Mouse (Mus musculus): ENCODE results near the gene Popdc3. TPM values are rescaled to one million over a fixed set of nuclear protein-coding genes. Genes with fewer than 3 reads are reported as not detected.

Gene Popdc3
- total and polyA plus RNA-seq, 3 experiments: not detected

GRCm38 (mm10) chr10:45285651-45286050, 107.8 kb downstream of the Popdc3 start:
- Histone ChIP-seq H3K27ac (ENCODE audit: control insufficient read depth, low read depth, low read length) (no peak overlapping the region), H3K4me1 (ENCODE audit: control insufficient read depth in 1 of 2, insufficient read depth in 2 of 2, low read length in 2 of 2) (no peaks in the 10 kb centered on the region), H3K9ac (ENCODE audit: control insufficient read depth, low read depth, low read length, poor library complexity, severe bottlenecking) (no peak overlapping the region), H3K9me3 (replicated peaks; ENCODE audit: insufficient read depth, low read length) (no peaks in the 10 kb centered on the region), H3K36me3 (ENCODE audit: control insufficient read depth in 1 of 2, insufficient read depth in 2 of 2, low read length in 2 of 2) (no peaks in the 10 kb centered on the region), H3K4me3 (ENCODE audit: control insufficient read depth in 1 of 2, insufficient read depth in 1 of 2, low read depth in 2 of 2, low read length in 2 of 2) (no peak overlapping the region), H3K27me3 (ENCODE audit: control insufficient read depth in 1 of 2, insufficient read depth in 2 of 2, low read length in 2 of 2) (no peaks in the 10 kb centered on the region), H3K79me2 (ENCODE audit: control insufficient read depth, insufficient read depth, low read length, poor library complexity) (no peaks in the 10 kb centered on the region)
- TF ChIP-seq EP300 (IDR thresholded peaks at IDR 0.05; ENCODE audit: low read depth in 1 of 2, low read length in 2 of 2) (no peak), E2F4 (IDR thresholded peaks at IDR 0.05; ENCODE audit: borderline replicate concordance, low read depth, low read length) (no peak), HCFC1 (IDR thresholded peaks at IDR 0.05; ENCODE audit: low read depth, low read length) (no peak), SMC3 (IDR thresholded peaks at IDR 0.05; ENCODE audit: low read depth, low read length) (no peak), KAT2A (conservative IDR thresholded peaks at IDR 0.05; ENCODE audit: low read depth, low read length) (no peak), ETS1 (IDR thresholded peaks at IDR 0.05; ENCODE audit: low read depth, low read length) (no peak), ZKSCAN1 (IDR thresholded peaks at IDR 0.05; ENCODE audit: low read depth, low read length) (no peak), CHD2 (IDR thresholded peaks at IDR 0.05; ENCODE audit: low read length) (no peak), ZMIZ1 (IDR thresholded peaks at IDR 0.05; ENCODE audit: low read depth, low read length) (no peak), USF1 (IDR thresholded peaks at IDR 0.05; ENCODE audit: low read depth, low read length) (no peak), CHD1 (IDR thresholded peaks at IDR 0.05; ENCODE audit: low read depth, low read length) (no peak), NELFE (IDR thresholded peaks at IDR 0.05; ENCODE audit: low read depth, low read length) (no peak), JUND (IDR thresholded peaks at IDR 0.05; ENCODE audit: low read depth, low read length) (no peak), SIN3A (IDR thresholded peaks at IDR 0.05; ENCODE audit: low read length) (no peak), TBP (IDR thresholded peaks at IDR 0.05; ENCODE audit: low read depth, low read length) (no peak), UBTF (IDR thresholded peaks at IDR 0.05; ENCODE audit: borderline replicate concordance, insufficient read depth, low read depth, low read length) (no peak)
- DNase-seq (ENCODE audit: low read depth, low spot score): no peak

DNA sequence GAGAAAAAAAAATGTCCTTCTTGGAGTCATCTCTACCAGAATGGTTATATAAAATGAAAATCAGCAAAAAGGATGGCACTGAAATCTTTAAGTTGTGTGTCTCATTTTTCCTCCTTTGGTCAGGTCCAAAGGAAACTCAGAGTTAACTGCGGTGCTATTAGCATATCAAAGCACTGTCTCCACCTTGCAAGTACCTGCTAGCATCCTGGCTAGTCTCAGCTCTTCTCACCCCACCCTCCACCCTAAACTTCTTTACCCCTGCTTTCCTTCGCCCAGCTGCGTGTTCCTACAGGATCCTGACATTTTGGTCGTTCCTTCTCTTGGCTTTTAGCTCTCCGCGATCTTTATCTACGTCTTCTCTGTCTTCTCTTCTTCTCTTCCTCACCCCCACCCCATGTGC, 110.5 kb downstream of the Popdc3 start:
- H3K4me3 ChIP-seq (ENCODE audit: control insufficient read depth in 1 of 2, insufficient read depth in 1 of 2, low read depth in 2 of 2, low read length in 2 of 2): no peak overlapping the region
- H3K9me3 ChIP-seq (replicated peaks; ENCODE audit: insufficient read depth, low read length): no peaks in the 10 kb centered on the region
- H3K79me2 ChIP-seq (ENCODE audit: control insufficient read depth, insufficient read depth, low read length, poor library complexity): no peaks in the 10 kb centered on the region
- H3K27ac ChIP-seq (ENCODE audit: control insufficient read depth, low read depth, low read length): no peak overlapping the region
- no peak overlapping the region for H3K9ac ChIP-seq (ENCODE audit: control insufficient read depth, low read depth, low read length, poor library complexity, severe bottlenecking)
- no peak for DNase-seq (ENCODE audit: low read depth, low spot score)
- H3K4me1 ChIP-seq (ENCODE audit: control insufficient read depth in 1 of 2, insufficient read depth in 2 of 2, low read length in 2 of 2): no peaks in the 10 kb centered on the region
- TF ChIP-seq CHD1 (IDR thresholded peaks at IDR 0.05; ENCODE audit: low read depth, low read length) (no peak), TAL1 (IDR thresholded peaks at IDR 0.05; ENCODE audit: low read length) (no peak), CHD2 (IDR thresholded peaks at IDR 0.05; ENCODE audit: low read length) (no peak), KAT2A (conservative IDR thresholded peaks at IDR 0.05; ENCODE audit: low read depth, low read length) (no peak), MAZ (IDR thresholded peaks at IDR 0.05; ENCODE audit: low read depth, low read length) (no peak), ELF1 (IDR thresholded peaks at IDR 0.05; ENCODE audit: low read depth, low read length) (no peak), ETS1 (IDR thresholded peaks at IDR 0.05; ENCODE audit: low read depth, low read length) (no peak), HCFC1 (IDR thresholded peaks at IDR 0.05; ENCODE audit: low read depth, low read length) (no peak), ZKSCAN1 (IDR thresholded peaks at IDR 0.05; ENCODE audit: low read depth, low read length) (no peak), NRF1 (IDR thresholded peaks at IDR 0.05; ENCODE audit: insufficient read depth, low read depth, low read length, poor library complexity, severe bottlenecking) (no peak)
- no peaks in the 10 kb centered on the region for H3K36me3 ChIP-seq (ENCODE audit: control insufficient read depth in 1 of 2, insufficient read depth in 2 of 2, low read length in 2 of 2)
- no peaks in the 10 kb centered on the region for H3K27me3 ChIP-seq (ENCODE audit: control insufficient read depth in 1 of 2, insufficient read depth in 2 of 2, low read length in 2 of 2)

All from MEL (cell line).